Mouse (Mus musculus) layer of hippocampus, postnatal 36 days (tissue): ENCODE results near the gene Topors. TPM values are rescaled to one million over a fixed set of nuclear protein-coding genes. Genes with fewer than 3 reads are reported as not detected.
"Not testable (repeated sequence)": the region's sequence is repeated elsewhere in the genome, so short reads cannot be mapped to it uniquely, and the experiment has no call there.

Experiments used
- DNase-seq, 2 experiments: peaks; one replicate each; pipeline ENCODE4 v3.0.0; 2022
- total RNA-seq, 2 experiments: library from RNA; stranded (reverse); gene quantifications; 2 replicates each; pipeline ENCODE4 v1.2.3; 2021

The Topors gene
- 10 to 100 TPM; 20.9 to 21.3 TPM for total RNA-seq

DNA sequence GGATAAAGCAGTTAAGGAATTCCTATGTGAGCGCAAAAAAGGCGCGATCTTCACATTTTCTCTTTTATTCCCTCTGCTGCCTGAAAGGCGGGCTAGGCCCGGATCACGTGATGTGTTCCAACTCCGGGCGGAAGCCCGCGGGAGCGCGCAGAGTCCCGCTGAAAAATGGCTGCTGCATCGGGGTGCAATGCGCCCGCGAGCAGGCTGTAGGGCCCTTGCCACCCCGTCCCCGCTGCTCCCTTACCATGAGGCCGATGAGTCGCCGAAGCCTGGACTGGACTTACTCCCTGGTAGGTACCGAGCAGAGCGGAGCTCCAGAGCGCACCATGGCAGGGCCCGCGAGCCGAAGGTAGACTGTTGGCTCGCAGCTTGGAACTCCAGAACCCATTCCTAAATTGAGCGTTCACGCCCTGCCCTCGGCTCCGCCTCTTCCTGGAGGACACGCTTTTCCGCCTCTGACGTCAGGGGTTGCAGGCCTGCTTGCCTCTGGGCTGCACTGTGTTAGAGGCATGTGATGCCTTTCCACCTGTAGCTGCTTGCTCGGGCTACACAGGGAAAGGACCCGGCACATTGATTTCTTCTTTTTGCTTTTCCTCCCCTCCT, at the start of gene Topors, which contains the start of gene Smim27:
TSS of gene Topors (minus strand) at position 421 of the 603 bp plus-strand sequence.
TSS of gene Smim27 (plus strand) at position 150 of the 603 bp plus-strand sequence.
- DNase-seq, result peak; percentile 95 to 97

GRCm38 (mm10) chr4:40317404-40317803, 47.8 kb upstream of the Topors start:
- DNase-seq, result no peak

DNA sequence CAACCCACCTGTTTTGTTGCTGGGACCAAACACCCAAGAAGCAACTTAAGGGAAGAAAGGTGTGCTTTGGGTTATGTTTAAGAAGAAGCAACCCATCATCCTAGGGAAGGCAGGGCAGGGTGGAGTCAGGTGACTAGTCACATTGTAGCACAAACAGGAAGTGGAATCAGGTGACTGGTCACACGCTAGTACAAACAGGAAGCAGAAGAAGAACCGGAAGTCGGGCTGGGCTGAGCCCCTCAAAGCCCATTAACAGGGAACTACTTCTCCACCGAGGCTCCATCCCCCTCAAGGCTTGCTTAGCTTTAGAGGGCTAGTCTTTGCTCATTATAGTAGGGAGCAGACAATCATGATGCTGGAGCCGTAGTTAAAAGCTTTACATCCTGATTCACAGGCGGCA, 43.4 kb upstream of the Topors start:
- no peak for DNase-seq

DNA sequence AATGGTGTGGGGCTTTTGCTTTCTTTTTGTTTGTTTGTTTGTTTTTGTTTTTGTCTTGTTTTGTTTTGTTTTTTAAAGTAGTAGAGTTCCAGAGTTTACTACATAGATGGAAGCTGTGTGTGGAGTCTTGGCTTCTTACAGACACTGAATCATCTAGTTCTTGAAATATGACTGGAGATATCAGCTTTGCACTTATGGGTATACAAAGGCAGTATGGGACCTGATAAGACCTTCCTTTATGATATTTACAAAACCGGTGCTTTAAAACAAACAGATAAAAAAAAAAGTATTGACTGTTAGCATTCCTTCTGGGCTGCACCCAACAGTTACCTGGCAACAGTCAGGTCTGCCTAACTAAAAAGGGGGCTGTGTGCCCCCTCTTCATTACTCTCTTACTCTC, 42.6 kb upstream of the Topors start:
- DNase-seq, result no peak

GRCm38 (mm10) chr4:40310796-40311383, 41.2 kb upstream of the Topors start:
- DNase-seq, result no peak

GRCm38 (mm10) chr4:40309682-40310081, 40.0 kb upstream of the Topors start:
- DNase-seq, result no peak

DNA sequence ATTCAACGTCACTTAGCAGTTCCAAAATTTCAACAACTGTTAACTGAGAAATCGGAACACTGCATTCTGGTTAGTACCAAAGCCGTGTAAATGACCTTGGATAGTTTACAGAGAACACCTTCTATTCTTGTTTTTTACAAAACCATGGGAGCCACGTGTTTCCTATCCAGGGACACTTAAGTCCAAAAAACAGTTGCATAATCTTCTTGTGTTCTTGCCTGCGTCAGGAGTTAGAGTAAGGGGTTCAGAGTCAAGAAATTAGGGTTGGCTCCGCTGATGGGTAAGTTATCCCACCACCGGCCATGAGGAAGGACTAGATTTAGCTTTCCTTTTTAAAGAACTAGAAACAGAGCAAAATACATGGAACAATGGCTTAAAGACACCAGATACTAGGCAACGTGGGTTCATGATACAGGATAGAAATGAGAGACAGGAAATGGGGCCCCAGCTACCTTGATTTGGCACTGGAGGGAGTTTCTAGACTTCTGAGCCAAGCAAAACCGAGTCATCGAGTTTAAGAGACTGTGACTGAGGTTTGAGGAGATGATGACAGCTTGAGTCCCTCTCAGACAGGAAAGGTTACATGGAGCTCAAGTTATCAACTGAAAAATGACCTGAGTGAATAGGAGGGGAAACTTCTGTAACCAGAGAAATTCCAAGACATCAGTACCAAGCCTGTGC, 32.9 kb upstream of the Topors start:
- no peak for DNase-seq

GRCm38 (mm10) chr4:40301076-40301789, 31.6 kb upstream of the Topors start:
- DNase-seq, result peak; percentile 73 to 76

GRCm38 (mm10) chr4:40299169-40299568, 29.5 kb upstream of the Topors start:
- no peak for DNase-seq

DNA sequence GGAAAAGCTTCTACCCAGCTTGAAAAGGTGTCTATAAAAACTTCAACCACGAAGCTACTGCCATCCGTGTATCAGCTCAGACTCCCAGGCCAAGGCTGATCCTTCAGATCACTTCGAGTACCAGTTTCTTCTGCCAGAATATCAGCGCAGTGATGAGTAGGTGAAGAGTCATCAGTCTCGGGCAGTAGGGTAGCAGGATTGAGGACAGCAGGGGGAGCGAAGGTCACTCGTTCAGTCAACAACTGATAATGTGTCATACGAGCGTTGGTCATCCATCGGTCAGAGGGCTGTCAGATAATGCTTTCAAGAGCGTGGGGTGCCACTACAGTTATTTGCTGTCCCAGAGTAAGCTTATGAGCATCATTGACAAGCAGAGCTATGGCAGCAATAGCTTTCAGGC, 21.9 kb upstream of the Topors start:
- DNase-seq, result not testable (repeated sequence)

DNA sequence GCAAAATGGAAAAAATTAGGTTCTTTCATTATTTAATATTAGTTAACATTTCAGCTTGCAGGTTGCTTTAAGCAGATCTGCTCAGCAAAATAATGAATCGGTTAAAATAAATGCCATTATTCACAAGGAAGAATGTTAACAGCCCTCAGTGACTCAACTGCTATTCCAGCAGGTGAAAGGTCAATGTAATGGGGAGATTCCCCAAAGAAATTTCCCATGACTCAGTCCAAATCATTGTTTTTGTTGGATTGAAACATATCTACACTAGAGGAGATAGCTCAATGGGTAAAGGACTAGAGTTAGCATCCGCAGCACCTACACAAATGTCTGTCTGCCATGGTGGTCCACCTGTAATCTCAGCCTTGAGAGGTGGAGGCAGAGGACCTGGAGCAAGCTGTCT, 19.4 kb upstream of the Topors start:
- DNase-seq, result no peak

DNA sequence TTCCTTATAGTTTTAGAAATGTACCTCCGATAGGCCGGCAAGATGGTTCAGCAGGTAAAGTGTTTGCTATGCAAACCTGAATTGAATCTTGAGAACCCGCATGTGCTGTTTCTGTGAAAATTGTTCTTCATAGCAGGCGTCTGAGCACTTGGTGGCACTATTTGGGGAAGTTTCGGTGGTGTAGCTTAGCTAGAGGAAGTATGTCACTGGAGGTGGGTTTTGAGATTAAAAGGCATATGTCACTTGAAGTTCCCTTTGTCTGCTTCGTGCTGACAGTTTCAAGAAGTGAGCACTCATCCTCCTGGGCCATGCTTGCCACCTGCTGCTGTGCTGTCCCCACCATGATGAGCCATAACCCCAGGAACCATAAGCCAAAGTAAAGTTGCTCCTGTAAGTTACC, 17.8 kb upstream of the Topors start:
- DNase-seq, result no peak

GRCm38 (mm10) chr4:40285582-40285981, 15.9 kb upstream of the Topors start:
- DNase-seq, result peak; percentile 34 to 65

- peak; percentile 92 to 93 for DNase-seq
Observed at GRCm38 (mm10) chr4:40279276-40279900, 9.7 kb upstream of the Topors start, which contains the start of gene Ndufb6. Gene Ndufb6, minus strand, starts transcription at chr4:40279421.

DNA sequence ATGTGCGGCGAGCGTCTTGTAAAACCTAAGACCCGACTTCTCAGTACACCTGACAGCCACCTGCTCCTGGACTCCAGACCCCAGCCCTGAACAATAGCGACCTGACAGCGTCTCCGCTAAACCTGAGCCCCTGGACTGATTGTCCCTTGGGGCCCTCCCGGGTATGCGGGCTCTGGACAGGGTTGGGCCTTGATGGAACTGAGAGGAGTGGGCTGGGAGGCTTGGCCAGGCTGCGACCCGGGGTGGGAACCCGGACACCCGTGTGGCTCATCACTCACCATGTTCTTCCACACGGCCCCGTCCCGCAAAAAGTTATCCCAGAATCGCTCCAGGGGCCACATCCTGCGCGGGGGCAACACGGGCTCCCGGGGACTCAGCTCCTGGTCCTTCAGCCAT, 9.2 kb upstream of the Topors start:
- DNase-seq, result no peak

GRCm38 (mm10) chr4:40268835-40269234, 815 bp downstream of the Topors start:
- DNase-seq, result peak in 1 of 2 experiments; percentile 13

- DNase-seq, result peak; percentile 93 to 94
Observed at GRCm38 (mm10) chr4:40268204-40268813, 1.3 kb downstream of the Topors start.

DNA sequence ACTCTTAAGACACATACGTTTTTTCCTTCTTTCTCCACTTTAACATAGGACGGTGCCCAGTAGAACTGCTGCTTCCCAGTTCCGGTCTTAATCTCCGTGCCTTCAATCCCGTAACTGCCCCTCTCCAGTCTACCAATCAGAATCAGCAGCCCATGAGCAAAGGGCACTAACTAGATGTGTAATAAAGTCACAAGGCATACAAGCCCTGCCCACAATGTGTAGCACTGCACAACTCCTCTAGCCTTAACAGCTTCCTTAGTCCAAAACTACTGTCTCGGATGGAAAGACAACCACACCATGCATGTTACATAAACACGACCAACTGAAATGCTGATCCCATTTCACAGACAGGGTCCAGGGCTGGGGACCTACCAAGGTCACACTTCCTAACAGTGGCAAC, 2.0 kb downstream of the Topors start:
- peak in 1 of 2 experiments; percentile 10 for DNase-seq

GRCm38 (mm10) chr4:40264321-40264720, 5.3 kb downstream of the Topors start:
- DNase-seq, result no peak

DNA sequence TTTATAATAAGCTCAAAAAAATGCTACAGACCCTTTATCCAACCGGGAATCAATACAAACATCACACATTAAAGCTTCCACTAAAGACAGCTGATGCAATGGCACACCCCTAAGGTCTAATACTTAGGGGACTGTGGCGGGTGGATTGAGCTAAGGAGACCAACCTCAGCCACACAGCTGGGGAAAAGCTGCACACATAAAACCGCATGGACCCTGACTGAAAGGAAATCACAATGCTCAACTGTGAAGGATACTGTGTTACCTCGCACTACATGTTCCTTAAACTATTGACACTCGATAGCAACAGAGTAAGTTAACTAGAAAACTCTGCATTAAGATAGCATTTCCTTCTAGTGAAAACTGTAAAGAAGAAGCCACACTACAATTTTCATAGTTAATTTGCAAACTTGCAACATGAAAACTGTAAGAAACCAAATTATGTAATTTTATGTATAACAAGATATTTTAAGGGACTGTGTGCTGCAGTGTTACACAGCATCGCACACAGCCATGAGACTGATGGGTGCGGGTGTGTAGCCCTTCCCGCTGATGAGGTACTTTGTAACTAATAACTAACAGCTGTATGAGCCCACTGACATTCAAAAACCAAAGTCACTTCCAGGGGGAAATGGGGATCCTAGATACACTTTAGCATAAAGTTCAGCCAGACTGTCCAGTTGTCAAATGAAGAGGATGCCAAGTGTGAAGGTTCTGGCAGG, 15.1 kb downstream of the Topors start:
- DNase-seq, result no peak

DNA sequence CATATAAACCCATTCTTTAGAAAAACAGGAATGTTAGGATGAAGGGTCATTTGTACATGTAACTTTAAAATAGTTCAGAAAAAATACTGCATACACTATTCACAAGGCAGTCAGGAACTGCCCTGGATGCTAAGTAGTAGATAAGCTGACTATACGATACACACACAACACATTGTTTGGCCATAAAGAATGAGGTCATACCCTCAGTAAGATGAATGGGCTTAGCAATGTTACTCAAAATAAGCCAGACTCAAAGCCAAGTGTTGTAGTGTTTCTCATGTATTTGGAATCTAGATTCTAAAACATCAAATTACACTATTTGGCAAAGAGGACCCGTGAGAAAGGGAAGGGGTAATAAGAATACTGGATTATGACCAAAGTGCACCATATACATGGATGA, 15.9 kb downstream of the Topors start:
- no peak for DNase-seq
